Mouse (Mus musculus): ENCODE measurements around the gene Gm49387.

The Gm49387 gene

DNA sequence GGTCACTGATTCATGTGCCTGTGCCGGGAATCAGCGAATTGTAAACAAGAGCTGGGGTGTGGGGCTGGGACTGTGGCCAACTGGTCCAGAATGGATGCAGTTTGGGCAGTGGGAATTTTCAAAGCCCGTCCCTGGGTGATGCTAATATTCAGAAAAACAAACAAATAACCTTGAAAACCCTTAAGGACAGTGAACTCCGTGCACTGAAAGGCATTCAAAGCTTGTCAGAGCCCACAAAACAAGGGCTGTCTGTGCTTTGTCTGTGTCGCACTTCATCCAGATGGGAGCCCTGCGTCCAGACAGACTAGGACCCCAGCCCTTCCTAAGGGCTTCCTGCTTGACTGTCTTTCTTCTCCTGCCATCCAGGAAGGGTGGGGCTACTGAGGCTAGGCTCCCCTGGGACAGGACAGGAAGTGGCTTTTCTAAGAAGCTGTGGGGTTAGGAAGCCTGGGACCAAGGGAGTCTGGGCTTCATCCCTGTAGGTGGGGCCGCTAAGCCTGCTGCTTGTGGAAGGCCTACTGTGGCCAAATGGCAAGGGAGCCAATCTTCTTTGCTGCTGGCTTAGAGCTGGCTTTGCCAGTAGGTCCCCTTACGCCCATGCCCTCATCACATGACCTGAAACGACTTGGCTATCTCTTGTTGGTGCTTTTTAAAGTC is 22.0 kb upstream of the Gm49387 start:
- DNase-seq (ENCODE audit: low spot score in 2 of 2): no peak

DNA sequence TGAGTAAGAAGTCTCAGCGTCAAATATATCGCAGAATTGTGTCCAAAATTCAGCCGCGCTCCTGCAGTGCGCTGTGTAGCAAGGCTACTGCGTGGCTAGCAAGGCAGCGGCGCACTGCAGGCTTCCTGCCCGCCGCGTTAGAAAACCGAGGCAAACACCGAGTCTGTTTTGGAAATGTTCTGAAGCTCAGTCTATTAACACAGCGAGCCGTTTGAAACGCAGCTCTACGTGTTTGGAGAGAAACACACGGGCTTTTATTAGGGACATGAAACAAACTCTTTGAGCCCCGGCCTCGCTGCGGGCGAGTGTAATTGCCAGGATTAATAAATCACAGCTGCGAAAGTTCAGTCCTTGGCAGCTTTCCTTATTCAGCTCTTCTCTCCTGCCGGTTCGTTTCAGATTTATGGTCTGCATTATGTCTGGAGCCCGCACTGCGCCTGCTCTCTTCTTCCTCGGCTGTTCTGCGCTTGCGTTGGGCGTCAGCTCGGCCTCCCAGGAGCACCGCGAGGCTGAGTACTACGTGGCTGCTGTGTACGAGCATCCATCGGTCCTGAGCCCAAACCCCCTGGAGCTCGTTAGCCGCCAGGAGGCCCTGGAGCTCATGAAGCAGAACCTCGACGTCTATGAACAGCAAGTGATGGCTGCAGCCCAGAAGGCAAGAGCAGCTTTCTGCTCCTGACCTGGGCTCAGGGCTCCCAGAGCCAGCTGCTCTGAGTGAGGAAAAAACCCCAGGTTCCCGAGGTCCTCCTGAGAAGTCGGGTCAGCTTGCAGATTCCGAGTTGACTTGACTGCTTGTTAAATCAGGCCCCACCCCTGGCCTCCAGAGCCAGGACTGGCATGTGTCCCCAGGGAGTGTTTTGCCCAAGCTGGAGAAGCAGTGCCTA is 21.2 kb upstream of the Gm49387 start:
- DNase-seq (ENCODE audit: low spot score in 2 of 2): peak; percentile 88 to 90

DNA sequence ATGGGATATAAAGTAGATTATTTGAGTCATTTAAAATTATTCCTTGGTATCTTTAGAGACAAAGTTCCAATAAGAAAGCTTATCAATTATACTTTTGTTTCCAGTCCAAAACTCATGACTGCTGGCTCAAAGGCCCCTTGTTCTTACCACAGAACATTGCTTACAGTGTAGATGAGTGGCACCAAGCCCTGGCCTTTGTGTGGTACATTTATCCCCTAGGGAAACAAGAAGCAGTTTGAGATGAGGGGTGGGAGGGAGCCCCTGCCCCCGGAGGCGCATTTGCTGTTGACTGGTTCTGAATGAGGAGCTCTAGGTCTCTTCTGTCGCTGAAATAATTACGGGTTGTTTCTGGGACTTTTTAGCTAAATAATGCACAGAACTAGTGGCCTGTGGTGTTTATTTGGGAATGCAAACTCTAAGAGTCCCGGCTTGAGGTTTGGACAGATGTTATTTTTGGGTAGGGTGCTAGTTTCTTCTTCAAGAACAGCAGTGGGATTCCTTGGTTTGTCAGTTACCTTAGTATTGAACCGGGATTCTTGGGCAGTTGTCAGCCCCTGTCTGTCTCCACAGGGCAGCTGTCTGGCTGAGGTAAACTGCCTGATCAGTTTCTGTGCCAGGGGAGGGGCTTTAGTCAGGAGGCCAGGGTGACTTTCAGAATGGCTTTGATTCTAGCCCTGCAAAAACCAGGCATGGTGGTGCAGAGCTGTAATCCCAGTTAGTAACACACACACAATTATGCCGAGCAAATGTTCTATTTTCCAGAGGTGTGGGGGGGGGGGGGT is 19.8 kb upstream of the Gm49387 start:
- no peak for DNase-seq (ENCODE audit: low spot score in 2 of 2)

DNA sequence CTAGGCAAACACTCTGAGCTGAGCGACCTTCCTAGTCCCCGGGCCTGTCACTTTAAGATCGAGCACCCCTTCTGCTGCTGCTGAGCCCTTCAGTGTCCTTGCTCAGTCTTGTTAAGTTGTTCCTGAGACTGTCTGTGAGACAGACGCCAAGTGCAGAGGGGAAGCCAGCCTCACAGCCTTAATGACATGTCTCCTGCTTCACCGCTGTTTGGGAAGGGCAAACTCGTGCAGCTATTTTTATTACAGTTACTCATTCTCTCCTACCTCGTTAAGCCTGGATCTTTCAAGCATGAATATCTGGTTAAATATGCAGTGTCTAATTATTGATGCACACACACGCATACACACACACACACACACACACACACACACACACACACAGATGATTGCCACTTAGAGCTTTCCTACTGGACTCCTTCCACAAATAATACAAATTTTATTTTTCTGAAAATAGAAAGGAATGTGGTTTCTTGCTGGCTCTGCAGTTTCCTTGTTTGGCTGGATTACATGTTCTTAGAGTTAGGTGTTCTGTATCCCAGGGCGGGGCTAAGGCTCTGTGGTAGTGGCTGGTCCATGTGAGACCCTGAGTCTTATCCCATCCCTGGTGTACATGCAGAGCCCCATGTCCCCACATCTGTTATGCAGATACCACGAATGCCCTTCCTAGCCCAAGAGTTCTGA is 19.0 kb upstream of the Gm49387 start:
- DNase-seq (ENCODE audit: low spot score in 2 of 2): no peak

DNA sequence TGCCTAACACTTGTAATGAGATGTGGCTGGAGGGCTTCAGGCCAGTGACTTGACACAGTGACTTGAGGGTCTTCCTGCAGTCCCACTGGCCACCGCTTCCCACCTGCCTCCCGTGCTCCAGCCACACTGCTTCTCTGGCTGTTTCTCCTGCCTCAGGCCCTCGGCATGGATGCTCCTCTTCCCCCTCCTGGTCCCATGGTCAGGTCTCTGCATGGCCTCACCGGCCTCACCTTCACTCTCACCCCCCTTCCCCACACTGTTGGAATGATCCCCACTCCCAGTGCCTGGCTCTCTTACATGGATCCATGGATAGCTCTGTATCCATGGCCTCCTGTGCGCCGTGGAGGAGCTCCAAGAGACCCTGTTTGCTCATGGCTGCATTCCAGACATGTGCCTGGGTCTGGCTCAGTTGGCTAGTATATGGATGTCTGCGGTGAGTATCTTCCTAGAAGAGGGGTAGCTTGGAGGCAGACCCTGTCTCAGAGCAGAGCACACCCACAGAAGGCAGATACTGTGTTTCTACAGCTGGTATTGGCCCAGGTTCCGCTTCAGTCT is 17.5 kb upstream of the Gm49387 start:
- no peak for DNase-seq (ENCODE audit: low spot score in 2 of 2)

DNA sequence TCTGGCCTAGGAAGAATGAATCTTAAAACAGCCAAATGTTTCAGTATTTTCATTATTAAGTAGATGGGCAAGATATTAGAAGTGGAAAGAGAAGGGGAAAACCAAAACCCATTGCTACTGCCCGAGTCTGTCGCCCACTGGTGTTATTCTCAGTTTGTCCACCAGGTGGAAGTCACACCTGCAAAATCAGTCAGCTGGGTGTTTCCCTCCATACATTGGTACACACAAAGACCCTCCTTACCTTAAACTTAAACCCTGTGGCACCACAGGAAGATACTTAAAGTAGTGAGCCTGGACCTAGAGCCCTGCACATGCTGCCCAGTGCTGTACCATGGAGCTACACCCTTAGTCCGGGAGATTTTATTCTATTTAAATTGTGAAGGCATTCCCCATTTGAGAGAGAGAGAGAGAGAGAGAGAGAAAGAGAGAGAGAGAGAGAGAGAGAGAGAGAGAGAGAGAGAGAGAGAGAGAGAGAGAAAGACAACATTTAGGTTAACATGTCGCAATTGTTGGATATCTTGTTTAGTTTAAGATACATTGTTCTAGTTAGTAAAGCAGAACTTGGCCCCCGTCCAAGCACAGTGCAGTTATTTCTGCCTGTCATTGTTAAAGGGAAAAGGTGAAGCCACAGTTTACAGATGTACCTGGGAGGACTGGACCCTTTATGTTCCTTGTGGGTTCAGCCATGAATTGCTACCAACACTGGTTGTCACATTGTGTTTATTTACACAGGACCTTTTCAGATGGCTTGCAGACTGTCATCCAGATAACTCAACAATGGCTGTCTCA is 16.4 kb upstream of the Gm49387 start:
- no peak for DNase-seq (ENCODE audit: low spot score in 2 of 2)

DNA sequence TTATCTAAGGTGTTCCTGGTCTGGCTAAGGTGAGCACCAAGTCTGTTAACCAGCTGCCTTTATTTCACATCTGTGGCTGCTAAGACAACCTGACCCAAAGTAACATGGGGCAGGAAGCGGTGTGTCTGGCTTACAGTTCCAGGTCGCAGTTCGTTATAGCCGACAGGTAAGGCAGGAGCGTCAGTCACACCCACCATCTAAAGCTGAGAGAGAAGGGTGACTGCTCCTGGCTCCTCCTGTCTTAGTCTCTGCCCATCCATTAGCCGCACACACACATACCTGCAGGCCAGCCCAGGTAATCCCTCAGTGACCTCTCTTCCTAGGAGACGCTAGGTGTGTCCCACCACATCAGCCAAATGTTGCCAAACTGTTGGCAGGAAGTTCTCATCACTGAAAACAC is 15.7 kb upstream of the Gm49387 start:
- no peak for DNase-seq (ENCODE audit: low spot score in 2 of 2)

DNA sequence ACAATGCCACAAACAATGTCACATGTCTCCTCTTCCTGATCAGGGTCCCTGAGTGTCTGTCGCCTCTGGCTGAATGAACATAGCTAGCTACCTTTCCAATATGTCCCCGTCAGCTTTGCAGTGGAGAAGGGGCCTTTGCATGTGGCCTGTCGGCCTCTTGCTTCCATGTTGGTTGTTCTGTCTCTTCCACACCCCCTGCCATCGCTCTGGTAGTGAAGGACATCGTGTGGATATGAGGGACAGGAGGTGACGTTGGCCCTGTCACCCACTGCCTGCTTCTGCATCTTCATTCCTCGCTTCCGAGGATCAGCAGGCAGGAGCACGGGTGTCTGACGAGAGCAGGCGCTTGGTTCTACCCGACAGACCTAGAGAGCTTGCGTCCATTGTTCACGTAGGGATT is 14.7 kb upstream of the Gm49387 start:
- DNase-seq (ENCODE audit: low spot score in 2 of 2): no peak

DNA sequence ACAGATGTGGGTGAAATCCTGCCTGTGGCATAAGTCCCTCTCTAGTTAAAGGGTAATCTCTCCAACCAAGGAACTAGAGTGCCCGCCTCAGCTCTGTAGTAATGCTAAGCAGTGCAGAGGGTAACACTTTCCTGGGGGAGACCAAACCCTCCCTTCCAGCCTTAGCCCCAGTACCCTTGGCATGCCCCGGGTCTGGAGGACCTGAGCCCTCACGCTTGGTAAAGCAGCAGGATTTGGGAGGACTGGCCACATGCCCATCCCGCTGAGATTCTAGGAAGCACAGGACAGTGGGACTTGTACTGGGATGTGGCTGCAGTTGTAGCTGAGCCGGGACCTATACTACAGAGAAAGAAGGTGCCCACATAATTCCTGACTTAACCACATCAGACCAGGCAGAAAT is 14.1 kb upstream of the Gm49387 start:
- no peak for DNase-seq (ENCODE audit: low spot score in 2 of 2)

DNA sequence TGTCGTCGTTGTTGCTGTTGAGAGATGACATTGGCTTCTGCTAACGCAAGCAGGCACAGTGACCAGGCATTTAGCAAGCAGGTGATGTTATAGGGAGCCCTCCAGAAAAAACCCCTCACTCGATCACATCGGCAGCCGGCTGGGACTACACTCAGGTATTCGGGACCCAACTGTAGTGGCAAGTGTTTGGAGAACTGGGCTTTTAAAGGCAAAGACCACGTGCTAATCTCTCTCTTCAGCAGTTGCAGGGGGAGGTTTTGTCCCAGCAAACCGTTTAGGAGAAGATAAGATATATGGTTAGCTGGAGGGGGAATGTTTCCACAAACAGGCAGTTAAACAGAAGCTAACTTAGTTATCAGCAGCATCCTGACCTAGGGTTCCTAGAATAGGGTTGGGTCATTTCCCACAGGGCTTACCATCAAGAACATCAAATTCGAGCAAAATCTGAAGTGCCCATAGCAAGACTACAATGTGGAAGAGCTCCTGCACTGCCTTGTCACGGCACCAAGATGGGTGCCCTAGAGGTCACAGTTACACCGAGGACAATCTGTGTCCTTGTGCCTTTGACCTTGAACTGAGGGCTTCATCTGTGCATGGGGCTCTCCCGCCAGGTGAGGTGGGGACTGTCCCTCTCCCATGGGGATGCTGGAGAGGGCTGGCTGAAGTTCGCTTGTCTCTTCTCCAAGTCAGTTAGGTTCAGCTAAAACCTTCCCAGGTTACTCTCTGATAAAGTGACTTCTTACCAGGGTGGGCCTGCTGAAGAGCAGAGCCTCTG is 12.6 kb upstream of the Gm49387 start:
- no peak for DNase-seq (ENCODE audit: low spot score in 2 of 2)

DNA sequence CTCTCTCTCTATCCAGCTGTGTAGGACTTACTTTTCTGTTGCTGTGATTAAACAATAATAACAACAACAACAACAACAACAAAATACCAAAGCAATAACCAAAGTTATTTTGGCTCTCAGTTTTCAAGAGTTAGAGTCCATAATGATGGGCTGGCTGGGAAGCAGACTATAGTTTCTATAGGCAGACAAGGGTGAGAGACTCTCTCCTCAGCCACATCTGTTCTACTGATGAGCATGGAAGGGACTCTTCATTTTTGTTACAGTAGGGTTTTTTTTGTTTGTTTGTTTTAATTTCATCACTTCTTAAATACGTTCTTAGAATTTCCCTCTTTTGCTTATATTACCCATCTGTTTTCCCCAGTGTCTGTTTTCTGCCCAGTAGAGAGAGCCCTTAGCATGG is 11.9 kb upstream of the Gm49387 start:
- DNase-seq (ENCODE audit: low spot score in 2 of 2): no peak

DNA sequence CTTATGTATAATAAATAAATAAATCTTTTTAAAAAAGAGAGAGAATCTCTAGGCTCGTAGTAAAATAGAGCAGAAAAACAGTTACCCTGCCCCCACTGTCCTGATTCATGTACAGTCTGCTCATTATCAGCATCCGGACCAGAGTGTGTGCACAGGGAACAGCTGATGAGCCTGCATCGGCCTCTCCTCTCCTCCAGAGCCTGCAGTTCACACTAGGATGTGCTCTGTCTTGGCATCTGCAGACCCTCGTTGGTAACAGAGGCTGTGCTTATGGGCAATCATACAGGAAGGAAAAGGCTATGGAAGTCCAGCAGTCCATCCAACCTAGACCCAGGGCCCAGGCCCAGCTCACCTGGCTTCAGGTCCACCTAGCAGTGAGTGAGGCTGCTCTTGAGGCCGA is 11.4 kb upstream of the Gm49387 start:
- DNase-seq (ENCODE audit: low spot score in 2 of 2): no peak

DNA sequence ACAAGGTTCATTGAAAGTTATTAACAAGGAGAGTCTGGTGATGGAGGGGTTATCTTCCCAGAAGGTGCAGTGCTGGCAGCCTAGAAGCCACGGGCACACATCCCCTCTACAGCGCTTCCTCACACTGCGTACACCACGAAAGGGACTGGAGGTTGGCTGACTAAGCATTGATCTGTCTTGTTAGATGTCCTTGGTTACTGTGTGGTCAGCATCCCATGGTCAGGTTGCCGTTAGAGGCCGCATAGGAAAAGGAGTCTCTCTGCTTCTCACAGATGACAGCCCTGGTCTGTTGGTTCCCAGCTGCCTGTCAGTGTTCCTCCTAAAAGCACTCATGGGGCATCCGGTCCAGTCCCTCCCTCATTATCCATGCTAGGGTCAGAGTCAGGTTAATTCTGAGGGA is 10.5 kb upstream of the Gm49387 start:
- no peak for DNase-seq (ENCODE audit: low spot score in 2 of 2)

DNA sequence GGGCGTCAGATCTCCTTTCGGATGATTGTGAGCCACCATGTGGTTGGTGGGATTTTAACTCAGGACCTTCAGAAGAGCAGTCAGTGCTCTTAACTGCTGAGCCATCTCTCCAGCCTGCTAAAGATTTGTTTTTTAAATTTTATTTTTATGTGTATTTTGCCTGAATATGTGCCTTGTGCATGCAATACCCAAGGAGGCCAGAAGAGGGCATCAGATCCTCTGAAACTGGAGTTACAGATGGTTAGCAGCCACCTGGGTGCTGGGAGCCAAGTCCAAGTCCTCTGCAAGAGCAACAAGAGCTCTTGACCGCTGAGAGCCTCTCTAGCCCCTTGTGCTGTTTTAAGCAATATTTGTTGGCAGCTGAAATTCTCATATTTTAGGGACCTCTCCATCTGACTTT is 9.7 kb upstream of the Gm49387 start:
- no peak for DNase-seq (ENCODE audit: low spot score in 2 of 2)

DNA sequence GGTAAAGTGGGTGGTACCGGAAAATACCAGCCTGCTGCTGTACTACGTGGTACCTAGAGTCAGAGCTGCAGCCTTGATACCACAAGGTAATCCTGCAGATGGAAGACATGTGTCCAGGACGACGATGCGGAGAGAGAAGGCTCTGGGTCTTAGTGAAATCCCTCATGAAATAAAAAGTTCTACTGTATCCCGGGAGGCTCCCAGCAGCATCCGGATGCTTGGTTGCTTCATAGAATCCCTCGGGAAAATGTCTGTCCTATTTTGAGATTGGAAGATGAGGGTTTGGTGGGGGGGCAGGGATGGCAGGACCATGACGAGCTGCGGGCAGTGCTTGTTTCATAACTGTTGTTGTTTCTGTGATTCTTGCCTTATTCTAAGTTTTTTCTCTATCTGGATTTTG is 7.3 kb upstream of the Gm49387 start:
- DNase-seq (ENCODE audit: low spot score in 2 of 2): no peak

DNA sequence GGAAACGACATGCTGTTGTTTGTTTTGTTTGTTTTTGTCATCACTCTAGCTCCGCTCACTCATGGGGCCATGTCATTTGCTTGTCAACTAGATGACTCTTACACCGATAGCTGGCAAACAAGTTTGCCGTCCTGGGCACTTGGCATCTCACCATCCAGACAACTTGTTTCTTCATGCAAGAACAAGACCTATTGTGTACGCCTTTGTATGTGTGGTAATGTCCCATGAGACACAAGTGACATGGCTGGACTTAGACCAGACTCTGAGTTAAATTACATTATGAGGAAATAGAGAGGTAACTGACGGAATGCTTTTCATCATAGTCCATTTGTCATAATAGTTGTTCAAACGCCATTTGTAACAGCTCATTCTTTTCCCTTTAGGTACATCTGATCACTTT is 5.2 kb upstream of the Gm49387 start:
- DNase-seq (ENCODE audit: low spot score in 2 of 2): no peak

DNA sequence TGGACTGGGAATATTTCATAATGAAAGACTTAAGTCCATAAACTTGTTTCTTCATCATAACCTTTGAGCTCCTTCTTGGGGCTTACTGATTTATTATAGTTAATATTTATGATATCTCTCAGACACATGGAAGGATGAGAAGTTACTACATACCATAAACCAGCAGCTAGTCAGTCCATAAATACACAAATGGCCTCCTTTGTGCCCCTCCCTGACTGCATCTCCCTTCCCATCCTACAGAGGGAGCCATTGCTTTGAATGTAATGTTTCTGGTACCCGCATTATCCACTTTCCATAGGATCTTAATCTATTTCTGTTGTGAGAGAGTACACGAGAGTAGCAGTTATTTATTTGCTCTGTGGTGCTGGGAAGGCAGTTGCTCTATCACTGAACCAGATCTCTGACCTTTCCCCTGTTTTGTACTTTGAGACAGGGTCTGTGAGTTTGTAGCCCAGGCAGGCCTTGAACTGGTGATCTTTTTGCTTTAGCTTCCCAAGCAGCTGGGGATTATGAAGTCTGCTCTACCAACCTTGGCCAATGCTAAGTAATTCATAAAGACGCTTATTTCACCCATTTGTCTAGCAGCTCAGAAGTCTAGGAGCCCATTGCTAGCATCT is 4.4 kb upstream of the Gm49387 start:
- no peak for DNase-seq (ENCODE audit: low spot score in 2 of 2)

DNA sequence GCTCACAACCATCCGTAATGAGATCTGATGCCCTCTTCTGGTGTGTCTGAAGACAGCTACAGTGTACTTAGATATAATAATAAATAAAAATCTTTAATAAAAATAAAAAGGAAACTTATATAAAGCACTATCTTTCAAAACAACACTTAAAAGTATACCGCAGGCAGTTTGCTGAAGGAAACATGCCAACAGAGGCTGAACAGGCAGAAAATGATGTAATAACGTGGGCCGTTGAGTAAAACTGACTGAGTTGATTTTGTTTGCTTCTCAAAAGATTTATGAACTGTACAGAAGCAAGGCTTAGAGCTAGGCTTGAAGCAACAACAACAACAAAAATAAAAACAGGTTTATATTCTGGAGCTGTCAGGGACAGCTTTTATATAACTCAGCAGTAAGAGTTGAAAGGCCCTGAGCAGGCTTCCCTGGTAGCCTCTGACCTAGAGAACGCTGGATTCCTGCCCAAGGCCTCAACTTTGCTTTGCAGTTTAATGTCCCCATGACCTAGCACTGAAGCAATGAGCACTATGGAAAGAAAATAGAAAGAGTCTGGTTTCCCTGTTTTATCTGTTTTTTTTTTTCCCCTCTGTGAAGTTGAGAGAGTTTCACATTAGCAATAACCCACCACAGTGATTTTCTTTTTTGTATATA is 3.6 kb upstream of the Gm49387 start:
- DNase-seq (ENCODE audit: low spot score in 2 of 2): no peak

DNA sequence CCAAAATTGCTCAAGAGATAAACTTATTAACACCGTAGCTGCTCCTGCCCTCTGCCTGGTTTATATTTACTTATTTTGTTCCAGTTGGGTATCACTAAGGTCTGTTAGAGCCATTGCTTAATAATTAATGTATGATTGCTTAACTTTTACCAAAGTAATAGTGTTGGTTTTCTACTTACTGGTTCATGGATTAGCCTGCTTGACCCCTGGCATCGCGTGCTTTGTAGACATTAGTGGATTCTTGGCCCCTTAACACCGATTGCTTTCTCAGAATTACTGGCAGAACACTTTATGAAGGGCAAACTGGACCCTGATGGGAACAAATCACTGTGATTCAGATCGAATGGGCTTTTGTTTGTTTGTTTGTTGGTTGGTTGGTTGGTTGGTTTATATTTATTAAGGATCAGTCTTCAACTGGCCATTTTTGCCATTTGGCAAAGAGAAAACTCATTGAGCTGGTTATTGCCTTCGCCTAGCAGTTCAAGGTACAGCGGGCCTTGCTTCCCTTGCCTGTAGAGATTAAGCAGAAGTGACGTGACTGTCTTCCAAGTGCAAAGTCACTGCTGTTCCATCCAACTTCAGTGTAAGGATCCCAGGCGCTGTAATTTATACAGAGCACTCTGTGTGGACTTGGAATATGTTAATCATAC is 953 bp upstream of the Gm49387 start:
- no peak for DNase-seq (ENCODE audit: low spot score in 2 of 2)
